Mouse (Mus musculus): ENCODE results near the gene Gm17662. TPM values are rescaled to one million over a fixed set of nuclear protein-coding genes. Genes with fewer than 3 reads are reported as not detected.

The Gm17662 gene
- polyA plus RNA-seq, 1 experiment = not detected

- no peaks in the 10 kb centered on the region for H3K36me3 ChIP-seq (ENCODE audit: control insufficient read depth, insufficient read depth, low read length)
- 80% methylated on average over 4 of the region's 4 CpGs for WGBS
- TF ChIP-seq CTCF (IDR thresholded peaks at IDR 0.05; ENCODE audit: borderline replicate concordance, control insufficient read depth, extremely low read depth, insufficient read depth, low read length, poor library complexity) (no peak), POLR2A (IDR thresholded peaks at IDR 0.05; ENCODE audit: control insufficient read depth, extremely low read depth, insufficient read depth, low read length, poor library complexity) (no peak)
- no peak overlapping the region for H3K4me3 ChIP-seq (ENCODE audit: control insufficient read depth, insufficient read depth, low read length)
- no peak overlapping the region for H3K27ac ChIP-seq (ENCODE audit: control insufficient read depth, insufficient read depth, low read length)
- DNase-seq = no peak
- H3K4me1 ChIP-seq (replicated peaks; ENCODE audit: control insufficient read depth, insufficient read depth, low read length) = no peaks in the 10 kb centered on the region
- H3K27me3 ChIP-seq (ENCODE audit: control insufficient read depth, insufficient read depth, low read length) = no peaks in the 10 kb centered on the region
Measured at GRCm38 (mm10) chr4:104819891-104820290, 37.2 kb upstream of the Gm17662 start.

- Histone ChIP-seq H3K36me3 (ENCODE audit: control insufficient read depth, insufficient read depth, low read length) (no peaks in the 10 kb centered on the region), H3K4me1 (replicated peaks; ENCODE audit: control insufficient read depth, insufficient read depth, low read length) (no peaks in the 10 kb centered on the region), H3K4me3 (ENCODE audit: control insufficient read depth, insufficient read depth, low read length) (no peak overlapping the region), H3K27me3 (ENCODE audit: control insufficient read depth, insufficient read depth, low read length) (no peaks in the 10 kb centered on the region), H3K27ac (ENCODE audit: control insufficient read depth, insufficient read depth, low read length) (no peak overlapping the region)
- TF ChIP-seq POLR2A (IDR thresholded peaks at IDR 0.05; ENCODE audit: control insufficient read depth, extremely low read depth, insufficient read depth, low read length, poor library complexity) = no peak
- TF ChIP-seq CTCF (IDR thresholded peaks at IDR 0.05; ENCODE audit: borderline replicate concordance, control insufficient read depth, extremely low read depth, insufficient read depth, low read length, poor library complexity) = no peak
- 65% methylated on average over 4 of the region's 4 CpGs for WGBS
- no peak for DNase-seq
Measured at GRCm38 (mm10) chr4:104823597-104824101, 33.5 kb upstream of the Gm17662 start.

GRCm38 (mm10) chr4:104824381-104825077, 32.6 kb upstream of the Gm17662 start:
- Histone ChIP-seq H3K4me1 (replicated peaks; ENCODE audit: control insufficient read depth, insufficient read depth, low read length) (no peaks in the 10 kb centered on the region), H3K27ac (ENCODE audit: control insufficient read depth, insufficient read depth, low read length) (no peak overlapping the region), H3K4me3 (ENCODE audit: control insufficient read depth, insufficient read depth, low read length) (no peak overlapping the region), H3K36me3 (ENCODE audit: control insufficient read depth, insufficient read depth, low read length) (no peaks in the 10 kb centered on the region), H3K27me3 (ENCODE audit: control insufficient read depth, insufficient read depth, low read length) (no peaks in the 10 kb centered on the region)
- no peak for DNase-seq
- 81% methylated on average over 7 of the region's 7 CpGs for WGBS
- TF ChIP-seq POLR2A (IDR thresholded peaks at IDR 0.05; ENCODE audit: control insufficient read depth, extremely low read depth, insufficient read depth, low read length, poor library complexity) = no peak
- TF ChIP-seq CTCF (IDR thresholded peaks at IDR 0.05; ENCODE audit: borderline replicate concordance, control insufficient read depth, extremely low read depth, insufficient read depth, low read length, poor library complexity) = no peak

- TF ChIP-seq POLR2A (IDR thresholded peaks at IDR 0.05; ENCODE audit: control insufficient read depth, extremely low read depth, insufficient read depth, low read length, poor library complexity) = no peak
- TF ChIP-seq CTCF (IDR thresholded peaks at IDR 0.05; ENCODE audit: borderline replicate concordance, control insufficient read depth, extremely low read depth, insufficient read depth, low read length, poor library complexity) = no peak
- Histone ChIP-seq H3K27me3 (ENCODE audit: control insufficient read depth, insufficient read depth, low read length) (no peaks in the 10 kb centered on the region), H3K36me3 (ENCODE audit: control insufficient read depth, insufficient read depth, low read length) (no peaks in the 10 kb centered on the region), H3K4me3 (ENCODE audit: control insufficient read depth, insufficient read depth, low read length) (no peak overlapping the region), H3K27ac (ENCODE audit: control insufficient read depth, insufficient read depth, low read length) (no peak overlapping the region), H3K4me1 (replicated peaks; ENCODE audit: control insufficient read depth, insufficient read depth, low read length) (no peaks in the 10 kb centered on the region)
- no peak for DNase-seq
- WGBS = 92% methylated on average over 5 of the region's 5 CpGs
Measured at GRCm38 (mm10) chr4:104828939-104829338, 28.2 kb upstream of the Gm17662 start.

- no peaks in the 10 kb centered on the region for H3K4me1 ChIP-seq (replicated peaks; ENCODE audit: control insufficient read depth, insufficient read depth, low read length)
- no peak overlapping the region for H3K27ac ChIP-seq (ENCODE audit: control insufficient read depth, insufficient read depth, low read length)
- no peaks in the 10 kb centered on the region for H3K27me3 ChIP-seq (ENCODE audit: control insufficient read depth, insufficient read depth, low read length)
- no peaks in the 10 kb centered on the region for H3K36me3 ChIP-seq (ENCODE audit: control insufficient read depth, insufficient read depth, low read length)
- H3K4me3 ChIP-seq (ENCODE audit: control insufficient read depth, insufficient read depth, low read length) = no peak overlapping the region
- WGBS = 71% methylated on average over 5 of the region's 5 CpGs
- DNase-seq = no peak
- no peak for TF ChIP-seq POLR2A (IDR thresholded peaks at IDR 0.05; ENCODE audit: control insufficient read depth, extremely low read depth, insufficient read depth, low read length, poor library complexity)
- TF ChIP-seq CTCF (IDR thresholded peaks at IDR 0.05; ENCODE audit: borderline replicate concordance, control insufficient read depth, extremely low read depth, insufficient read depth, low read length, poor library complexity) = no peak
Measured at GRCm38 (mm10) chr4:104835096-104835495, 22.0 kb upstream of the Gm17662 start.

GRCm38 (mm10) chr4:104838342-104838741, 18.8 kb upstream of the Gm17662 start:
- no peak for DNase-seq
- WGBS = 77% methylated on average over 2 of the region's 2 CpGs
- TF ChIP-seq POLR2A (IDR thresholded peaks at IDR 0.05; ENCODE audit: control insufficient read depth, extremely low read depth, insufficient read depth, low read length, poor library complexity) = no peak
- TF ChIP-seq CTCF (IDR thresholded peaks at IDR 0.05; ENCODE audit: borderline replicate concordance, control insufficient read depth, extremely low read depth, insufficient read depth, low read length, poor library complexity) = no peak
- no peak overlapping the region for H3K4me3 ChIP-seq (ENCODE audit: control insufficient read depth, insufficient read depth, low read length)
- H3K27ac ChIP-seq (ENCODE audit: control insufficient read depth, insufficient read depth, low read length) = no peak overlapping the region
- H3K4me1 ChIP-seq (replicated peaks; ENCODE audit: control insufficient read depth, insufficient read depth, low read length) = no peaks in the 10 kb centered on the region
- H3K36me3 ChIP-seq (ENCODE audit: control insufficient read depth, insufficient read depth, low read length) = no peaks in the 10 kb centered on the region
- H3K27me3 ChIP-seq (ENCODE audit: control insufficient read depth, insufficient read depth, low read length) = no peaks in the 10 kb centered on the region

Measured in thymus, adult 2 months (tissue).